Mouse (Mus musculus): ENCODE data around the gene Acbd3.

The Acbd3 gene

GRCm38 (mm10) chr1:180725704-180726179 lies at the start of gene Acbd3:
Gene Acbd3, plus strand, starts transcription at chr1:180726043.
- DNase-seq (ENCODE audit: low read depth, low spot score), result peak; percentile 92
- Histone ChIP-seq H3K36me3 (ENCODE audit: control insufficient read depth, insufficient read depth, low read length, poor library complexity, severe bottlenecking) (peaks cover 2% of the 10 kb centered on the region; the same call in 1 of the 2 replicates), H3K27me3 (ENCODE audit: control insufficient read depth, insufficient read depth, low read length, poor library complexity, severe bottlenecking) (no peaks in the 10 kb centered on the region)

GRCm38 (mm10) chr1:180691284-180691683 lies 34.6 kb upstream of the Acbd3 start:
- Histone ChIP-seq H3K36me3 (ENCODE audit: control insufficient read depth, insufficient read depth, low read length, poor library complexity, severe bottlenecking) (peaks cover 9% of the 10 kb centered on the region), H3K27me3 (ENCODE audit: control insufficient read depth, insufficient read depth, low read length, poor library complexity, severe bottlenecking) (no peaks in the 10 kb centered on the region)
- no peak for DNase-seq (ENCODE audit: low read depth, low spot score)

GRCm38 (mm10) chr1:180696626-180697352 lies 29.1 kb upstream of the Acbd3 start, which contains the start of gene Mixl1:
Gene Mixl1, minus strand, starts transcription at chr1:180697034.
- DNase-seq (ENCODE audit: low read depth, low spot score), result peak; percentile 14
- no peaks in the 10 kb centered on the region for H3K36me3 ChIP-seq (ENCODE audit: control insufficient read depth, insufficient read depth, low read length, poor library complexity, severe bottlenecking)
- no peaks in the 10 kb centered on the region for H3K27me3 ChIP-seq (ENCODE audit: control insufficient read depth, insufficient read depth, low read length, poor library complexity, severe bottlenecking)

- H3K27me3 ChIP-seq (ENCODE audit: control insufficient read depth, insufficient read depth, low read length, poor library complexity, severe bottlenecking), result no peaks in the 10 kb centered on the region
- peak; percentile 19 for DNase-seq (ENCODE audit: low read depth, low spot score)
Measured at GRCm38 (mm10) chr1:180698063-180698462, 27.8 kb upstream of the Acbd3 start.

GRCm38 (mm10) chr1:180703400-180703799 lies 22.4 kb upstream of the Acbd3 start:
- H3K27me3 ChIP-seq (ENCODE audit: control insufficient read depth, insufficient read depth, low read length, poor library complexity, severe bottlenecking), result no peaks in the 10 kb centered on the region
- DNase-seq (ENCODE audit: low read depth, low spot score), result no peak
- H3K36me3 ChIP-seq (ENCODE audit: control insufficient read depth, insufficient read depth, low read length, poor library complexity, severe bottlenecking), result no peaks in the 10 kb centered on the region

More at GRCm38 (mm10) chr1:180698063-180698462, 27.8 kb upstream of the Acbd3 start:
- no peaks in the 10 kb centered on the region for H3K36me3 ChIP-seq (ENCODE audit: control insufficient read depth, insufficient read depth, low read length, poor library complexity, severe bottlenecking)

GRCm38 (mm10) chr1:180707368-180707767 lies 18.5 kb upstream of the Acbd3 start:
- Histone ChIP-seq H3K36me3 (ENCODE audit: control insufficient read depth, insufficient read depth, low read length, poor library complexity, severe bottlenecking) (no peaks in the 10 kb centered on the region), H3K27me3 (ENCODE audit: control insufficient read depth, insufficient read depth, low read length, poor library complexity, severe bottlenecking) (no peaks in the 10 kb centered on the region)
- DNase-seq (ENCODE audit: low read depth, low spot score), result no peak

- Histone ChIP-seq H3K27me3 (ENCODE audit: control insufficient read depth, insufficient read depth, low read length, poor library complexity, severe bottlenecking) (no peaks in the 10 kb centered on the region), H3K36me3 (ENCODE audit: control insufficient read depth, insufficient read depth, low read length, poor library complexity, severe bottlenecking) (no peaks in the 10 kb centered on the region)
- DNase-seq (ENCODE audit: low read depth, low spot score), result no peak
Measured at GRCm38 (mm10) chr1:180707813-180708212, 18.0 kb upstream of the Acbd3 start.

GRCm38 (mm10) chr1:180708935-180709776 lies 16.7 kb upstream of the Acbd3 start:
- Histone ChIP-seq H3K36me3 (ENCODE audit: control insufficient read depth, insufficient read depth, low read length, poor library complexity, severe bottlenecking) (no peaks in the 10 kb centered on the region), H3K27me3 (ENCODE audit: control insufficient read depth, insufficient read depth, low read length, poor library complexity, severe bottlenecking) (no peaks in the 10 kb centered on the region)
- DNase-seq (ENCODE audit: low read depth, low spot score), result no peak

- Histone ChIP-seq H3K27me3 (ENCODE audit: control insufficient read depth, insufficient read depth, low read length, poor library complexity, severe bottlenecking) (no peaks in the 10 kb centered on the region), H3K36me3 (ENCODE audit: control insufficient read depth, insufficient read depth, low read length, poor library complexity, severe bottlenecking) (no peaks in the 10 kb centered on the region)
- DNase-seq (ENCODE audit: low read depth, low spot score), result no peak
Measured at GRCm38 (mm10) chr1:180718756-180719155, 7.1 kb upstream of the Acbd3 start.

- Histone ChIP-seq H3K27me3 (ENCODE audit: control insufficient read depth, insufficient read depth, low read length, poor library complexity, severe bottlenecking) (no peaks in the 10 kb centered on the region), H3K36me3 (ENCODE audit: control insufficient read depth, insufficient read depth, low read length, poor library complexity, severe bottlenecking) (no peaks in the 10 kb centered on the region)
- DNase-seq (ENCODE audit: low read depth, low spot score), result no peak
Measured at GRCm38 (mm10) chr1:180719483-180719882, 6.4 kb upstream of the Acbd3 start.

- no peaks in the 10 kb centered on the region for H3K36me3 ChIP-seq (ENCODE audit: control insufficient read depth, insufficient read depth, low read length, poor library complexity, severe bottlenecking)
- no peaks in the 10 kb centered on the region for H3K27me3 ChIP-seq (ENCODE audit: control insufficient read depth, insufficient read depth, low read length, poor library complexity, severe bottlenecking)
- peak; percentile 89 for DNase-seq (ENCODE audit: low read depth, low spot score)
Measured at GRCm38 (mm10) chr1:180719951-180720689, 5.7 kb upstream of the Acbd3 start.

GRCm38 (mm10) chr1:180722608-180723007 lies 3.2 kb upstream of the Acbd3 start:
- no peaks in the 10 kb centered on the region for H3K36me3 ChIP-seq (ENCODE audit: control insufficient read depth, insufficient read depth, low read length, poor library complexity, severe bottlenecking)
- H3K27me3 ChIP-seq (ENCODE audit: control insufficient read depth, insufficient read depth, low read length, poor library complexity, severe bottlenecking), result no peaks in the 10 kb centered on the region
- no peak for DNase-seq (ENCODE audit: low read depth, low spot score)

GRCm38 (mm10) chr1:180723701-180724238 lies 2.1 kb upstream of the Acbd3 start:
- DNase-seq (ENCODE audit: low read depth, low spot score), result no peak
- no peaks in the 10 kb centered on the region for H3K36me3 ChIP-seq (ENCODE audit: control insufficient read depth, insufficient read depth, low read length, poor library complexity, severe bottlenecking)
- no peaks in the 10 kb centered on the region for H3K27me3 ChIP-seq (ENCODE audit: control insufficient read depth, insufficient read depth, low read length, poor library complexity, severe bottlenecking)

GRCm38 (mm10) chr1:180726183-180726582 lies 340 bp downstream of the Acbd3 start:
- H3K27me3 ChIP-seq (ENCODE audit: control insufficient read depth, insufficient read depth, low read length, poor library complexity, severe bottlenecking), result no peaks in the 10 kb centered on the region
- peaks cover 2% of the 10 kb centered on the region; the same call in 1 of the 2 replicates for H3K36me3 ChIP-seq (ENCODE audit: control insufficient read depth, insufficient read depth, low read length, poor library complexity, severe bottlenecking)
- DNase-seq (ENCODE audit: low read depth, low spot score), result no peak
